Mouse (Mus musculus): ENCODE results near the gene Unk.

- TF ChIP-seq CTCF (IDR thresholded peaks at IDR 0.05; ENCODE audit: control insufficient read depth, insufficient read depth, insufficient read length) (no peak), MYOG (IDR thresholded peaks at IDR 0.05; ENCODE audit: control insufficient read depth, extremely low read depth, insufficient read length) (no peak), FOSL1 (IDR thresholded peaks at IDR 0.05; ENCODE audit: insufficient read depth, low read length, poor library complexity, severe bottlenecking) (no peak), MAX (IDR thresholded peaks at IDR 0.05) (no peak), USF1 (IDR thresholded peaks at IDR 0.05; ENCODE audit: low read depth) (no peak)
These were observed 42.5 kb downstream of the Unk start for GRCm38 (mm10) chr11:116072608-116073007.

Measured in C2C12 (cell line).